ENCODE assay signal across 16 mouse cellular contexts in genomic region chr17:13004436-13004835, GRCm38 (mm10). TPM values are rescaled to one million over a fixed set of nuclear protein-coding genes. Genes with fewer than 3 reads are reported as not detected.
"Had no signal": no experiment of that assay in that cellular context is flagged by ENCODE, and none has a peak within 500 bp of the region (broad histone marks: within the 10 kb centered on the region; RNA-seq: fewer than 3 reads in every experiment).

No protein-coding gene starts in this region.

RNA-seq across cellular contexts. Expression of gene Gpr31b, which starts 47.7 kb away (rescaled TPM):
- polyA plus RNA-seq: heart, embryonic 13.5 days; heart, embryonic 15.5 days; heart, postnatal 0 days; hindbrain, embryonic 10.5 days; hindbrain, embryonic 12.5 days; hindbrain, embryonic 13.5 days; hindbrain, postnatal 0 days; inflammation-experienced regulatory T-cells, adult 6 months; intestine, embryonic 14.5 days; intestine, embryonic 15.5 days; intestine, embryonic 16.5 days; kidney, embryonic 14.5 days; kidney, embryonic 16.5 days had no signal

RNA-seq across cellular contexts. Expression of gene Tcp10b, which starts 56.5 kb away (rescaled TPM):
- polyA plus RNA-seq: heart, embryonic 13.5 days; heart, embryonic 14.5 days; inflammation-experienced regulatory T-cells, adult 6 months; intestine, embryonic 15.5 days; kidney, embryonic 15.5 days; large intestine, adult 2 months had no signal
